Mouse (Mus musculus): Measurements from ENCODE around the gene Crcp.

Gene Crcp

DNA sequence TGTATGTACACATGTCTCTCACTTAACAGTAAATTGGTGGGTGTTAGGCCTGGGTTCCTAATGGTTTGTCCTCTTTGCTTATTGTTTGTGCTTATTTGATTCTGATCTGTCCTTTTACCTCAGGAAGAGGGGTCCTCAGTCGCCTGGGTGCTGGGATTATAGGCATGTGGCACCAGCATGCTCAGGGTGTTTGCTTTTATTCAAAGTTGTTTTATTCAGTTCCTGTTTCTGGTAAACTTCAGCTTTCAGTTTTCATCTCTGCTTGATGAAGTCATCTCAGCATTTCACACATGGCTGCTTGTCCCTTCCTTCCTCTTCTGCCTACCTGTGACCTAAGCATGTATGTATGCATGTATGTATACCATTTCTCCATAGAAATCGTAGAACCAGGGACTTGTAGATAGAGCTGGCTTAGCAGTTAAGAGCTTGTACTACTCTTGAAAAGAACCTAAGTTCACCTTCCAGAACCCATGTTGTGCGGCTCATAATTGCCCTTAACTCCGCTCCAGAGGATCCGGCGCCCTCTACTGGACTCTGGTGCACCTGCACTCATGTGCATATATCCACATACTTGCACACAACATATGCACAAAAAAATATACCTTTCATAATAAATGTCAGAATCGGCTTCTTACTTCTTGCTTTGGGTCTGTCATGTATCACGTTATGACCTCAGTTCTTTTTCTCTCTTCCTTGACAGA, 52.2 kb downstream of the Crcp start:
- in situ Hi-C loops (cut with MboI; ENCODE audit: unreplicated experiment in 2 of 2): no loop called here

DNA sequence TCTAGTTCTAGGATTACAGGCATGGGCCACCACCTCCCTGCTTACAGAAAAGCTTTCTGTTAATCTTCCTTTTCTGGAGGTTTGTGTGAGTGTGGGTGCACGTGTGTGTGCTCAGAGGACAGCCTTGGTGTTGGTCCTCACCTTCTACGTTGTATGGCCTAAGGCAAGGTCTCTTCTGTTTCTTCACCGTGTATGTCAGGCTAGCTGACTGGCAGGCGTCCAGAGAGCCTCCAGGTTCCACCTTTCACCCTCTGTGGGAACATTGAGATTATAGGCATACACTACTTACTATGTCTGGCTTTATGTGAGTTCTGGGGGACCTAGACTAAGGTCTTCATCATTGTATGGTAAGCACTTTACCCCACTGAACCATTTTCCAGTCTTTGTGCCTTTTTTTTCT, 53.3 kb downstream of the Crcp start:
- in situ Hi-C loops (cut with MboI; ENCODE audit: unreplicated experiment in 2 of 2): no loop called here

DNA sequence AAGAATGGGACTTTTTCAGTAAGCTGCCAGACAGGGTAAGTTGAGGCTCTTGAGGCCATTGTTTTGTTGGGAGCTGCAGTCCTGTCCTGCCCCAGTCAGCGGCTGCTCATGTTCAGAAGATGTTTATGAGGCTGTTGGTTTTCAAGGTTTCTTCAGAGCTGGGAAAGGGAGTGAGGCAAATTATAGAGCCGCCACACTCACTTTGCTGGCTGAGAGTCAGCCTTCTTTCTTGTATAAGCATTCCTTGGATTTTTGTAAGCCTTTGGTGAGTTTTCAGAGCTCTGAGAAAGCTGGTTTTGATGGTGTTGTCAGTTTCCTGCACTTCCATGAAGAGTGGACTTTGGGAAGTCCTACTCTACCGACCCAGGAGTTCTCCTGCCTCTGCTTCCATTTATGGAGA, 55.2 kb downstream of the Crcp start:
- in situ Hi-C loops (cut with MboI; ENCODE audit: unreplicated experiment in 2 of 2): no loop called here

DNA sequence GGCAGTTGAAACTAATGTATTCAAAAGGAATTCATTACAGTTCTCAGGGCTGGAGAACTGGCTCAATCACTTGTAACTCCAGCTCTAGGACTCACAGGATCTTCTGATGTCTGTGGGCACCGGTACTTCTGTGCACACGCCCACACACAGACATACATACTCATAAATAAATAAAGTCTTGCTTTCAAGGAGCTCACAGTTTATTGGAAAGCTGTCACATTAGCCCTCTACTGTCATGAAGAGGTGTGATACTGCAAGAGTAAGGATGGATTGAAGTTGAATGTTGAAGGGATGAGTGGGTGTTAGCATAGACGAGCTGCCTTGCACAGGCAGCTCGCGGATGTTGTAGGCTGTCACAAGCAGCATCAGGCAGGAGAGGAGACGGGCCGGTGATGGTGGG, 58.9 kb downstream of the Crcp start:
- in situ Hi-C loops (cut with MboI; ENCODE audit: unreplicated experiment in 2 of 2): no loop called here

DNA sequence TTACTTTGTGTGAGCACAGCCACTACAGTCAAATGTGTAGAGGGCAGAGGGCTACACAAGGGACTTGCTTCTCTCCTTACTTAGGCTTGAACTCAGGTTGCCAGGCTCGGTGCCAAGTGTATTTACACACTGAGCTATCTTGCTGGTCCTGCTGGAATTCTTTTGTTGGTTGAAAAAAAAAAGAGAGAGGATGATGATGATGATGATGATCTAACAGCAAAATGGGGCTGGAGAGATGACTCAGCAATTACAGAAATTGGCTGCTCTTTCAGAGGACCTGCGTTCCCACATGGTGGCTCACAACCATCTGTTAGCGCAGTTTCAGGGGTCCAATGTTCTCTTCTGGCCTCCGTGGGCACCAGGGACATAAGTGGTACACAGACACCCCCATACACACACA, 59.5 kb downstream of the Crcp start:
- in situ Hi-C loops (cut with MboI; ENCODE audit: unreplicated experiment in 2 of 2): no loop called here

DNA sequence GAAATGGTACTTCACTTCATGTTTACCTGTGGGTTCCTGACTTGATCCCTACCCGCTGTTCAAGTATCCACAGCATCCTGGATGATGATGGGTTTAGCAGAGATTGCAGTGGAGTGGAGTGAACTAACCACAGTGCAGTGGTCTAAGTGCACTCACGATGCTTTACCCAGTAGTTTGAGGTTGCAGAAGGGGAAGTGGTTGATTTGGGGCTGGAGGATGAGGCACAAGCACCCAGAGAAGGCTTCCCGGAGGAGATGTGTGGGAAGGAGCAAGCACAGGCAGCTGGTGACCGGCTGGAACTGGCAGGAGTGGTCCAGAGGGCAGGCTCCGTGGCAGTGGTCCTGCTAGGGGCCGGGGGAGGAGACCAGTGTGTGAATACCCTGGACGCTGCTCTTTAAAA, 60.1 kb downstream of the Crcp start:
- in situ Hi-C loops (cut with MboI; ENCODE audit: unreplicated experiment in 2 of 2): no loop called here

DNA sequence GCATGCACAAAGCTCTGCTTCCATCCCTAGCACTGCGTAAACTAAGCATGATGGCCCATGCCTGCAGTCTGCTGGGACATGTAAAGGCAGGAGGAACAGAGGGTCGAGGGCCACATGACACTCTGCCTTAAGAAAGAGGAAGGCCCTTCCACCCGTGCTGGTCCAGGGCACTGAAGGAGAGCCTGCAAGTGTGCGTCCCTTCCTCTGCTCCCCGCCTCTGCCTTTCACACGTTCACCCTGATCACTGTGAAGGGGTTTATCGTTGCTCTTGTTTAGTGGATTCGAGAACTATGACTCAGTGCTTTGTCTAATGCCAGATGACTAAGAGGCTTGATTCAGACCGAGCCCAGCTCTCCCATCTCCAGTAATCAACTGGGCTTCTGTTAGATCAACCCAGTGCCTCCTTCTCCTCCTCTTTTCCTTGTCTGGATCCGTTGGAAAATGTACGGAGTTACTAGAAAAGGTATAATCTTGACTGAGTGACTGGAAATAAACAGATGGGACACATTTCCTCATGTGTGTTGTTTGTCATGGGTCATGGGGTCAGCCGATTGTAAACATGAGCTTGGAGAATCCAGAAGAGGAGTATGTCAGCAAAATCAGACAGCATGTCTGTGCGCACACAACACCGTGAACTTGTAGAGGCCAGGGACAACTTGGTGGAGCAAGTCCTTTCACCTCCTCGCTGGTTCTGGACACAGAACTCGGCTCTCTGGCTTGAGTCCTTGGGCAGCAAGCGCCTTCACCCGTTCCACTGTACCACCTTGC, 60.7 kb downstream of the Crcp start:
- in situ Hi-C loops (cut with MboI; ENCODE audit: unreplicated experiment in 2 of 2): no loop called here

DNA sequence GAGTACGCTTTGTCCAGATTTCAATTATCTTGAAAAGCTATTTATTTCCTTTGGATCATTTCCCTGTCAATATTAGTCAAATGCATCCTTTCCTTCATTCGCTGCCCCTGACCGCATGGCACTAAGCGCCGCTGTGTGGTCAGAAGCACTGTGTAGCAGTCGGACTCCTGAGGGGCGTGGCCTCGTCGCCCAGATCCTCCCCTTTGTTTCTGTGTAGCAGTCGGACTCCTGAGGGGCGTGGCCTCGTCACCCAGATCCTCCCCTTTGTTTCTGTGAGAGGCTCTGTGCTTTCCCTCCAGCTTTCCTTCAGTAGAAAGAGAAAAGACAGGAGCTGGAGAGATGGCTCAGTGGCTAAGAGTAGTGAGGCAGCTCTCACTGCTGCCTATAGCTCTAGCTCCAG, 67.7 kb downstream of the Crcp start:
- in situ Hi-C loops (cut with MboI; ENCODE audit: unreplicated experiment in 2 of 2): no loop called here

DNA sequence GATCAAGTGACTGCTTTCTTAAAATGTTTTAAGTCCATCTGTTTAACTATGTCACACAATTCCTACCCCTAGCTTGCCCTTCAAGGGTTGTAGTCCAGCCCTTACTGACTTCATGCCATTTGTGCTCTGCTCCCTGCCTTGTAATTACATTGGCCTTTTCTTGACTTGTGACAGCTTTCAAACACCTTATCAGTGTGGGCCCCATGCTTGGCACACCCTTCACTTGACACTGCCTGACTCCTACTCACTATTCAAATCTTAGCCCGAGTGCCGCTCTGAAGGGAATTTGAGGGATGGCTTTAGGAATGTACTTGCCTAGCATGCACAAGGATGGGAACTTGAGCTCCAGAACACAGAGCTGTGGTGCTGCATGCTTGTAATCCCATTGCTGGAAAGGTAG, 68.7 kb downstream of the Crcp start:
- in situ Hi-C loops (cut with MboI; ENCODE audit: unreplicated experiment in 2 of 2): no loop called here

DNA sequence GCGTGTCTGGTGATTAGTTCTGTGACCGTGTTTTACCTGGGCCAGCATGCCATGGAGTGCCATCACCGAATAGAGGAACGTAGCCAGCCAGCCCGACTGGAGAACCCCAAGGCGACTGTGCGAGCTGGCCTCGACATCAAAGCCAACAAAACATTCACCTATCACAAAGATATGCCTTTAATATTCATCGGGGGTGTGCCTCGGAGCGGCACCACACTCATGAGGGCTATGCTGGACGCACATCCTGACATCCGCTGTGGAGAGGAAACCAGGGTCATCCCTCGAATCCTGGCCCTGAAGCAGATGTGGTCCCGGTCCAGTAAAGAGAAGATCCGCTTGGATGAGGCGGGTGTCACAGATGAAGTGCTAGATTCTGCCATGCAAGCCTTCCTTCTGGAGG, 72.6 kb downstream of the Crcp start:
- in situ Hi-C loops (cut with MboI; ENCODE audit: unreplicated experiment in 2 of 2): no loop called here

DNA sequence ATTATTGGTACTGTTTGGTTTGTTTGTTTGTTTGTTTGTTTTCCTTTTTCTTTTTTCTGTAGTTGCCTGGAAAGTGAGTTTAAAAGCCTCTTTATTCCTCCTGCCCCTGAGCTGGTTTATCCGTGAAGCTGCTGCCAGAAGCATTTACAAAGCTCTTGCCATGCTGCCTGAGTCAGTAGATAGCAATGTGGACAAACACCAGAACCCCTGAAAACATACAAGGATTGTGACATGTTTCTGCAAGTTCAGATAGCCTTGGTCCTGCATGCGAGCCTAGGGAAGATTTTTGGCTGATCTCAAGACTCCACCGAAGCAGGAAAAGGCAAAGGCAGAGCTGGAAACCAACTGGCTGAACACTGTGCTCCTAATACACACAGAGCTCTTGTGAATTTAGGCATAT, 80.3 kb downstream of the Crcp start:
- in situ Hi-C loops (cut with MboI; ENCODE audit: unreplicated experiment in 2 of 2): no loop called here
